Mouse (Mus musculus) embryonic facial prominence, embryonic 12.5 days (tissue): ENCODE measurements at regions not wholly inside any gene's neighbourhood (a gene's known extent, or its start where the extent isn't known, plus 50 kb on each side); places are given as distances from the start of the nearest gene placed in this dataset.

Source experiments
- ATAC-seq: fragments of 200-750 bp; cut with Nextera tagmentation; 2 replicates; pipeline ENCODE4 v1.8.0; 2017; ENCODE audit not compliant: insufficient number of reproducible peaks, insufficient read depth, low FRiP score, low TSS enrichment
- H3K27ac ChIP-seq: fragments of 300-500 bp; sonication (generic); 2 replicates; pipeline ENCODE4 v1.5.1; 2016; ENCODE audit warnings: mild to moderate bottlenecking
- H3K27me3 ChIP-seq: fragments of 300-500 bp; sonication (generic); 2 replicates; pipeline ENCODE4 v1.6.1; 2016; ENCODE audit warnings: mild to moderate bottlenecking, moderate library complexity
- H3K36me3 ChIP-seq: fragments of 300-500 bp; sonication (generic); 2 replicates; pipeline ENCODE4 v1.6.1; 2016; ENCODE audit warnings: mild to moderate bottlenecking
- H3K4me1 ChIP-seq: fragments of 300-500 bp; sonication (generic); 2 replicates; pipeline ENCODE4 v1.6.1; 2016
- H3K4me2 ChIP-seq: fragments of 300-500 bp; sonication (generic); replicated peaks from 2 replicates; pipeline ENCODE4 v1.6.1; 2016; ENCODE audit warnings: mild to moderate bottlenecking, moderate library complexity
- H3K4me3 ChIP-seq: fragments of 300-500 bp; sonication (generic); 2 replicates; pipeline ENCODE4 v1.5.1; 2016; ENCODE audit warnings: mild to moderate bottlenecking
- H3K9ac ChIP-seq: fragments of 300-500 bp; sonication (generic); 2 replicates; pipeline ENCODE4 v1.6.1; 2016; ENCODE audit warnings: mild to moderate bottlenecking, moderate library complexity
- H3K9me3 ChIP-seq: fragments of 300-500 bp; sonication (generic); 2 replicates; pipeline ENCODE4 v1.6.1; 2016; ENCODE audit warnings: mild to moderate bottlenecking, moderate library complexity
- WGBS: fragments of 180-500 bp; shearing (Covaris S2); methylation state at CpG from one replicate; pipeline ENCODE4 v1.1.7; 2016; 5-methylcytosine and 5-hydroxymethylcytosine counted together

GRCm38 (mm10) chr19:60148313-60148965 lies 78.1 kb downstream of the Fam204a start:
- peaks cover 47% of the 10 kb centered on the region for H3K27me3 ChIP-seq
- 20% methylated on average over 8 of the region's 8 CpGs for WGBS
- no peaks in the 10 kb centered on the region for H3K9me3 ChIP-seq
- no peaks in the 10 kb centered on the region for H3K36me3 ChIP-seq
- H3K4me3 ChIP-seq, result no peak overlapping the region
- ATAC-seq, result no peak
- H3K9ac ChIP-seq, result no peak overlapping the region
- peak overlapping the region; percentile 1; the same call in 1 of the 2 replicates for H3K4me2 ChIP-seq
- peaks cover 5% of the 10 kb centered on the region; the same call in 1 of the 2 replicates for H3K4me1 ChIP-seq
- no peak overlapping the region for H3K27ac ChIP-seq

- Histone ChIP-seq H3K9me3 (no peaks in the 10 kb centered on the region), H3K36me3 (no peaks in the 10 kb centered on the region), H3K4me3 (0 out of 2 replicates have a peak overlapping the region, but pooled peaks have one; percentile 0), H3K27me3 (peaks cover 51% of the 10 kb centered on the region), H3K4me1 (peaks cover 5% of the 10 kb centered on the region; the same call in 1 of the 2 replicates), H3K9ac (no peak overlapping the region), H3K27ac (no peak overlapping the region), H3K4me2 (peak overlapping the region; percentile 14)
- 29% methylated on average over 10 of the region's 10 CpGs for WGBS
- no peak for ATAC-seq
Observed at GRCm38 (mm10) chr19:60146451-60147190, 79.9 kb downstream of the Fam204a start.

GRCm38 (mm10) chr19:60145242-60145641 lies 81.3 kb downstream of the Fam204a start:
- Histone ChIP-seq H3K4me3 (no peak overlapping the region), H3K27ac (no peak overlapping the region), H3K4me1 (peaks cover 5% of the 10 kb centered on the region; the same call in 1 of the 2 replicates), H3K9me3 (no peaks in the 10 kb centered on the region), H3K9ac (peak overlapping the region; percentile 28; the same call in 1 of the 2 replicates), H3K4me2 (peak overlapping the region; percentile 43), H3K36me3 (no peaks in the 10 kb centered on the region), H3K27me3 (peaks cover 55% of the 10 kb centered on the region)
- ATAC-seq, result no peak
- 91% methylated on average over 5 of the region's 5 CpGs for WGBS

- 6% methylated on average over 20 of the region's 20 CpGs for WGBS
- Histone ChIP-seq H3K27ac (no peak overlapping the region), H3K4me1 (peaks cover 5% of the 10 kb centered on the region; the same call in 1 of the 2 replicates), H3K9me3 (no peaks in the 10 kb centered on the region), H3K4me3 (peak overlapping the region; percentile 35), H3K36me3 (no peaks in the 10 kb centered on the region), H3K4me2 (peak overlapping the region; percentile 43), H3K9ac (peak overlapping the region; percentile 40), H3K27me3 (peaks cover 49% of the 10 kb centered on the region)
- ATAC-seq, result no peak
Observed at GRCm38 (mm10) chr19:60144336-60144989, 82.0 kb downstream of the Fam204a start.

GRCm38 (mm10) chr19:60138881-60139280 lies 87.6 kb downstream of the Fam204a start:
- peaks cover 9% of the 10 kb centered on the region for H3K27me3 ChIP-seq
- H3K9me3 ChIP-seq, result no peaks in the 10 kb centered on the region
- no peak overlapping the region for H3K9ac ChIP-seq
- H3K36me3 ChIP-seq, result no peaks in the 10 kb centered on the region
- WGBS, result 77% methylated on average over 2 of the region's 2 CpGs
- no peak overlapping the region for H3K27ac ChIP-seq
- H3K4me3 ChIP-seq, result no peak overlapping the region
- no peak for ATAC-seq
- H3K4me2 ChIP-seq, result no peak overlapping the region
- no peaks in the 10 kb centered on the region for H3K4me1 ChIP-seq

- 90% methylated on average over 1 of the region's 1 CpGs for WGBS
Observed at GRCm38 (mm10) chr19:60136491-60136890, 90.0 kb downstream of the Fam204a start.

GRCm38 (mm10) chr19:60134447-60135328 lies 91.8 kb downstream of the Fam204a start:
- Histone ChIP-seq H3K9ac (no peak overlapping the region), H3K4me1 (no peaks in the 10 kb centered on the region), H3K36me3 (no peaks in the 10 kb centered on the region), H3K27me3 (no peaks in the 10 kb centered on the region), H3K27ac (no peak overlapping the region), H3K4me3 (no peak overlapping the region), H3K4me2 (no peak overlapping the region), H3K9me3 (no peaks in the 10 kb centered on the region)
- WGBS, result 70% methylated on average over 4 of the region's 4 CpGs
- no peak for ATAC-seq

More at GRCm38 (mm10) chr19:60136491-60136890, 90.0 kb downstream of the Fam204a start:
- Histone ChIP-seq H3K4me3 (no peak overlapping the region), H3K27ac (no peak overlapping the region), H3K9ac (no peak overlapping the region), H3K36me3 (no peaks in the 10 kb centered on the region), H3K4me2 (no peak overlapping the region), H3K9me3 (no peaks in the 10 kb centered on the region), H3K4me1 (no peaks in the 10 kb centered on the region), H3K27me3 (0 out of 2 replicates have a peak, but pooled peaks cover 3% of the 10 kb centered on the region)
- ATAC-seq, result no peak

- no peaks in the 10 kb centered on the region for H3K4me1 ChIP-seq
- no peaks in the 10 kb centered on the region for H3K27me3 ChIP-seq
- H3K9me3 ChIP-seq, result no peaks in the 10 kb centered on the region
- ATAC-seq, result no peak
- H3K9ac ChIP-seq, result no peak overlapping the region
- H3K4me2 ChIP-seq, result no peak overlapping the region
- no peaks in the 10 kb centered on the region for H3K36me3 ChIP-seq
- 96% methylated on average over 2 of the region's 2 CpGs for WGBS
- H3K4me3 ChIP-seq, result no peak overlapping the region
- H3K27ac ChIP-seq, result no peak overlapping the region
Observed at GRCm38 (mm10) chr19:60129635-60130034, 96.9 kb downstream of the Fam204a start.

GRCm38 (mm10) chr19:60124638-60125037 lies 101.9 kb downstream of the Fam204a start:
- whole genome bisulfite sequencing, result 85% methylated on average over 2 of the region's 2 CpGs

GRCm38 (mm10) chr19:60120917-60121316 lies 105.6 kb downstream of the Fam204a start:
- Histone ChIP-seq H3K9me3 (no peaks in the 10 kb centered on the region), H3K4me3 (no peak overlapping the region), H3K27me3 (no peaks in the 10 kb centered on the region), H3K9ac (no peak overlapping the region), H3K27ac (no peak overlapping the region), H3K4me2 (no peak overlapping the region), H3K36me3 (no peaks in the 10 kb centered on the region), H3K4me1 (peaks cover 12% of the 10 kb centered on the region)
- 84% methylated on average over 5 of the region's 5 CpGs for WGBS
- ATAC-seq, result no peak

More at GRCm38 (mm10) chr19:60124638-60125037, 101.9 kb downstream of the Fam204a start:
- no peaks in the 10 kb centered on the region for H3K36me3 ChIP-seq
- H3K27ac ChIP-seq, result no peak overlapping the region
- no peak overlapping the region for H3K9ac ChIP-seq
- no peaks in the 10 kb centered on the region for H3K27me3 ChIP-seq
- no peak for ATAC-seq
- H3K4me2 ChIP-seq, result no peak overlapping the region
- no peaks in the 10 kb centered on the region for H3K9me3 ChIP-seq
- H3K4me3 ChIP-seq, result no peak overlapping the region
- H3K4me1 ChIP-seq, result no peaks in the 10 kb centered on the region

GRCm38 (mm10) chr19:60119051-60119450 lies 107.5 kb downstream of the Fam204a start:
- no peak for ATAC-seq

More at GRCm38 (mm10) chr19:60119051-60119450, 107.5 kb downstream of the Fam204a start:
- no peaks in the 10 kb centered on the region for H3K27me3 ChIP-seq
- H3K4me2 ChIP-seq, result no peak overlapping the region
- H3K36me3 ChIP-seq, result no peaks in the 10 kb centered on the region
- no peak overlapping the region for H3K9ac ChIP-seq
- no peak overlapping the region for H3K4me3 ChIP-seq
- H3K27ac ChIP-seq, result no peak overlapping the region
- no peaks in the 10 kb centered on the region for H3K9me3 ChIP-seq
- WGBS, result 6% methylated on average over 1 of the region's 1 CpGs
- H3K4me1 ChIP-seq, result peaks cover 12% of the 10 kb centered on the region
